Mouse (Mus musculus) lung, postnatal 4 days (tissue): ENCODE data around the gene Pdc.
"Not testable (repeated sequence)": the region's sequence is repeated elsewhere in the genome, so short reads cannot be mapped to it uniquely, and the experiment has no call there.

Source experiments
- DNase-seq, 2 experiments: peaks; one replicate each; pipeline ENCODE4 v3.0.0; 2021

Gene Pdc

GRCm38 (mm10) chr1:150319205-150319604 lies at the start of gene Pdc:
TSS of gene Pdc (plus strand) at chr1:150319417.
- no peak for DNase-seq

GRCm38 (mm10) chr1:150294051-150294450 lies 25.2 kb upstream of the Pdc start:
- not testable (repeated sequence) for DNase-seq

GRCm38 (mm10) chr1:150307599-150307998 lies 11.6 kb upstream of the Pdc start:
- peak in 1 of 2 experiments; percentile 6 for DNase-seq

- no peak for DNase-seq
These were observed 15.9 kb downstream of the Pdc start for GRCm38 (mm10) chr1:150335111-150335510.

- DNase-seq: no peak
These were observed 41.6 kb downstream of the Pdc start for GRCm38 (mm10) chr1:150360864-150361263.

- DNase-seq: no peak
These were observed 53.7 kb downstream of the Pdc start for GRCm38 (mm10) chr1:150372895-150373294.

- DNase-seq: no peak
These were observed 55.0 kb downstream of the Pdc start for GRCm38 (mm10) chr1:150374247-150374646.
